Comparison of ENCODE assay signal across 8 mouse cellular contexts in genomic region chrX:36939806-36940413, GRCm38 (mm10). TPM values are rescaled to one million over a fixed set of nuclear protein-coding genes. Genes with fewer than 3 reads are reported as not detected.
DNase-seq lines count a peak whose midpoint lies in the region; ATAC-seq and TF ChIP-seq lines count a peak whose summit lies in the region.

No protein-coding gene starts in this region.

- no peak overlapping the region for H3K27ac ChIP-seq in intestine, embryonic 16.5 days (ENCODE audit: low read length)
- no peak overlapping the region for H3K27ac ChIP-seq in midbrain, embryonic 16.5 days (ENCODE audit: low read length)

- H3K27me3 ChIP-seq in Patski: no peaks in the 10 kb centered on the region
- H3K27me3 ChIP-seq in intestine, embryonic 16.5 days (replicated peaks; ENCODE audit: control insufficient read depth, insufficient read depth, low read length): no peaks in the 10 kb centered on the region
- H3K27me3 ChIP-seq in midbrain, embryonic 16.5 days (ENCODE audit: control insufficient read depth, insufficient read depth, low read depth, low read length): no peaks in the 10 kb centered on the region

- no peak overlapping the region for H3K4me2 ChIP-seq in intestine, embryonic 16.5 days (ENCODE audit: low read depth, low read length)
- H3K4me2 ChIP-seq in midbrain, embryonic 16.5 days (ENCODE audit: low read length): no peak overlapping the region

- in situ Hi-C loops in Patski (cut with MboI; ENCODE audit: low pct_unique_long_range_greater_than_20kb): no loop called here

- no peaks in the 10 kb centered on the region for H3K9me3 ChIP-seq in intestine, embryonic 16.5 days (ENCODE audit: control insufficient read depth, low read length)
- H3K9me3 ChIP-seq in midbrain, embryonic 16.5 days (replicated peaks; ENCODE audit: control insufficient read depth, low read length, poor library complexity, severe bottlenecking): no peaks in the 10 kb centered on the region; the same call in 1 of the 2 replicates

- H3K4me1 ChIP-seq in intestine, embryonic 16.5 days (ENCODE audit: control insufficient read depth, insufficient read depth, low read length): no peaks in the 10 kb centered on the region
- H3K4me1 ChIP-seq in midbrain, embryonic 16.5 days (ENCODE audit: control insufficient read depth, insufficient read depth, low read length): no peaks in the 10 kb centered on the region

- CTCF ChIA-PET in Patski (lab: Charles Lee): interaction anchor here (1.0 to 1.3 kb wide), 3 partner anchors 10 to 84 kb away, joined by 3 read pairs; no protein-coding TSS in a partner anchor

- POLR2A ChIA-PET in Patski (lab: Charles Lee): no interaction called here

- peak; percentile 18 for DNase-seq in layer of hippocampus, adult 11-12 months (ENCODE audit: low spot score)
- DNase-seq in layer of hippocampus, postnatal 36 days: no peak
- DNase-seq in Patski (ENCODE audit: low read depth, low spot score): peak; percentile 41
- peak; percentile 58 for DNase-seq in fibroblast of lung, adult 2 months (ENCODE audit: low read depth)

- TF ChIP-seq CTCF in Patski (IDR thresholded peaks at IDR 0.05): no peak

- peaks cover 4% of the 10 kb centered on the region; the same call in 1 of the 2 replicates for H3K36me3 ChIP-seq in intestine, embryonic 16.5 days (ENCODE audit: control insufficient read depth, insufficient read depth, low read length)
- H3K36me3 ChIP-seq in midbrain, embryonic 16.5 days (ENCODE audit: control insufficient read depth, insufficient read depth, low read length): peaks cover 9% of the 10 kb centered on the region; the same call in 1 of the 2 replicates

- H3K9ac ChIP-seq in intestine, embryonic 16.5 days (ENCODE audit: low read depth, low read length): no peak overlapping the region
- H3K9ac ChIP-seq in midbrain, embryonic 16.5 days (ENCODE audit: low read depth, low read length): no peak overlapping the region

- 66% methylated on average over 4 of the region's 4 CpGs for WGBS in intestine, embryonic 16.5 days
- 75% methylated on average over 4 of the region's 4 CpGs for WGBS in midbrain, embryonic 16.5 days

- no peak overlapping the region for H3K4me3 ChIP-seq in intestine, embryonic 16.5 days (ENCODE audit: low read length)
- no peak overlapping the region for H3K4me3 ChIP-seq in midbrain, embryonic 16.5 days (ENCODE audit: low read depth, low read length)

- ATAC-seq in Patski: peak; percentile 91
- ATAC-seq in intestine, embryonic 16.5 days: peak; percentile 75
- ATAC-seq in megakaryocyte progenitor cell, adult 5-6 weeks (replicated peaks; ENCODE audit: poor library complexity): peak; percentile 73
- ATAC-seq in midbrain, embryonic 16.5 days: no peak
- ATAC-seq in megakaryocyte-erythroid progenitor cell, adult 5-6 weeks (replicated peaks; ENCODE audit: low FRiP score, low TSS enrichment, poor library complexity, severe bottlenecking): no peak

RNA-seq across cellular contexts. Expression of gene Nkrf, which starts 37.2 kb away (rescaled TPM):
- 10 to 100 TPM; 31.7 to 33.2 TPM for total RNA-seq in layer of hippocampus, postnatal 36 days (2021)
- 8.4 TPM for polyA plus RNA-seq in Patski (2021)
- polyA plus RNA-seq in intestine, embryonic 16.5 days (2015; fragmentation: Nextera tagmentation; extraction: Ambion mirVana): 1.4 and 1.5 TPM in 2 replicates
- total RNA-seq in megakaryocyte progenitor cell, adult 5-6 weeks (2015): 27.8 and 31.2 TPM in 2 replicates
- 9.8 and 14.1 TPM in 2 replicates for total RNA-seq in megakaryocyte progenitor cell, adult 5-6 weeks (2017)
- polyA plus RNA-seq in midbrain, embryonic 16.5 days (2015; fragmentation: Nextera tagmentation; extraction: Ambion mirVana): 19.5 and 20.3 TPM in 2 replicates
- total RNA-seq in megakaryocyte-erythroid progenitor cell, adult 5-6 weeks (2014; fragmentation: Nextera tagmentation): 21.2 and 28.6 TPM in 2 replicates
- 16.0 and 16.4 TPM in 2 replicates for total RNA-seq in megakaryocyte-erythroid progenitor cell, adult 5-6 weeks (2017)

RNA-seq across cellular contexts. Expression of gene Sept6, which starts 51.7 kb away (rescaled TPM):
- total RNA-seq in layer of hippocampus, postnatal 36 days (2021): 10 to 100 TPM; 47.4 to 49.1 TPM
- 10.8 TPM for polyA plus RNA-seq in Patski (2021)
- 11.0 and 12.1 TPM in 2 replicates for polyA plus RNA-seq in intestine, embryonic 16.5 days (2015; fragmentation: Nextera tagmentation; extraction: Ambion mirVana)
- total RNA-seq in megakaryocyte progenitor cell, adult 5-6 weeks (2015): 50.1 and 53.5 TPM in 2 replicates
- 42.1 and 44.1 TPM in 2 replicates for total RNA-seq in megakaryocyte progenitor cell, adult 5-6 weeks (2017)
- polyA plus RNA-seq in midbrain, embryonic 16.5 days (2015; fragmentation: Nextera tagmentation; extraction: Ambion mirVana): 78.2 and 87.8 TPM in 2 replicates
- total RNA-seq in megakaryocyte-erythroid progenitor cell, adult 5-6 weeks (2014; fragmentation: Nextera tagmentation): 15.5 TPM in 2 replicates
- total RNA-seq in megakaryocyte-erythroid progenitor cell, adult 5-6 weeks (2017): 19.9 and 27.3 TPM in 2 replicates

Comparison
In these comparisons a context has a peak if more than half of its experiments do, and no peak if none do; other contexts are left out.
1. DNase-seq: peak in layer of hippocampus, adult 11-12 months (single experiment), Patski (single experiment) and fibroblast of lung, adult 2 months (single experiment); none in layer of hippocampus, postnatal 36 days (0 of 2).
2. ATAC-seq: peak in Patski (single experiment), intestine, embryonic 16.5 days (single experiment) and megakaryocyte progenitor cell, adult 5-6 weeks (single experiment); none in midbrain, embryonic 16.5 days (single experiment) and megakaryocyte-erythroid progenitor cell, adult 5-6 weeks (single experiment).